Comparison of ENCODE assay signal across 31 mouse cellular contexts in the genomic region with DNA sequence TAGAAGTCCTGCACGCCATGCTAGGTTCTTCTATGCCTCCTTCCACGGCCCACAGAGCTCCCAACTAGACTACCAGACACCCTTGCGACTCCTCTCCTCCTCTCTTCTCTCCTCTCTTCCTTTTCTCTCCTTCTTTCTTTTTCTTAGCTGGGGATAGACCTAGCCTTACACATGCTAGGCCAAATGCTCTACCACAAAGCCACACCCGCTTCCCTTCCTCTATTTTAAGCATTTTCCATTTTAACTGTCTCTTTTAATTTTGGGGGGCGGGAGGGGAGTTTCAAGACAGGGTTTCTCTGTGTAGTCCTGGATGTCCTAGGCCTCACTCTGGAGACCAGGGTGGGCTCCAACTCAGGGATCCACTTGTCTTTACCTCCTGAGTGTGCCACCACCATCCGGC. TPM values are rescaled to one million over a fixed set of nuclear protein-coding genes. Genes with fewer than 3 reads are reported as not detected.
DNase-seq lines count a peak whose midpoint lies in the region; ATAC-seq and TF ChIP-seq lines count a peak whose summit lies in the region.
"Had no signal": no experiment of that assay in that cellular context is flagged by ENCODE, and none has a peak within 500 bp of the region (broad histone marks: within the 10 kb centered on the region; RNA-seq: fewer than 3 reads in every experiment).

No protein-coding gene starts in this region.

- H3K9ac ChIP-seq in MEL (ENCODE audit: control insufficient read depth, low read depth, low read length, poor library complexity, severe bottlenecking) = peak overlapping the region; percentile 10
- H3K9ac ChIP-seq: embryonic facial prominence, embryonic 15.5 days; forebrain, embryonic 12.5 days; forebrain, postnatal 0 days; heart, embryonic 13.5 days; hindbrain, embryonic 15.5 days; limb, embryonic 13.5 days; liver, embryonic 15.5 days had no signal

- H3K36me3 ChIP-seq in thymus, adult 2 months (ENCODE audit: control insufficient read depth, insufficient read depth, low read length) = no peaks in the 10 kb centered on the region
- H3K36me3 ChIP-seq in MEL (ENCODE audit: control insufficient read depth in 1 of 2, insufficient read depth in 2 of 2, low read length in 2 of 2) = peaks cover 0 to 25% of the 10 kb centered on the region in 2 experiments; a peak in 2 of 4 replicates
- H3K36me3 ChIP-seq: embryonic facial prominence, embryonic 10.5 days; embryonic facial prominence, embryonic 15.5 days; forebrain, embryonic 12.5 days; heart, embryonic 13.5 days; hindbrain, embryonic 15.5 days; limb, embryonic 13.5 days; liver, embryonic 15.5 days; midbrain, embryonic 10.5 days had no signal

- no peak overlapping the region for H3K4me3 ChIP-seq in thymus, adult 2 months (ENCODE audit: control insufficient read depth, insufficient read depth, low read length)
- no peak overlapping the region for H3K4me3 ChIP-seq in MEL (ENCODE audit: control insufficient read depth in 1 of 2, insufficient read depth in 1 of 2, low read depth in 2 of 2, low read length in 2 of 2)
- H3K4me3 ChIP-seq: embryonic facial prominence, embryonic 10.5 days; embryonic facial prominence, embryonic 15.5 days; forebrain, embryonic 12.5 days; heart, embryonic 13.5 days; hindbrain, embryonic 15.5 days; layer of hippocampus, adult 2 months; left cerebral cortex, adult 2 months; limb, embryonic 13.5 days; liver, embryonic 15.5 days; midbrain, embryonic 10.5 days had no signal

- peaks cover 42% of the 10 kb centered on the region for H3K4me1 ChIP-seq in thymus, adult 2 months (replicated peaks; ENCODE audit: control insufficient read depth, insufficient read depth, low read length)
- H3K4me1 ChIP-seq in MEL (ENCODE audit: control insufficient read depth in 1 of 2, insufficient read depth in 2 of 2, low read length in 2 of 2) = peaks cover 20 to 32% of the 10 kb centered on the region in 2 experiments

- no peak for TF ChIP-seq CTCF in thymus, adult 2 months (IDR thresholded peaks at IDR 0.05; ENCODE audit: borderline replicate concordance, control insufficient read depth, extremely low read depth, insufficient read depth, low read length, poor library complexity)
- no peak for TF ChIP-seq CTCF in MEL (IDR thresholded peaks at IDR 0.05 in 2 of 3, conservative IDR thresholded peaks at IDR 0.05 in 1 of 3; ENCODE audit: control insufficient read depth in 1 of 3, insufficient read depth in 1 of 3, low read depth in 2 of 3, low read length in 3 of 3, poor library complexity in 1 of 3, severe bottlenecking in 1 of 3)

- no peak for TF ChIP-seq POLR2A in thymus, adult 2 months (IDR thresholded peaks at IDR 0.05; ENCODE audit: control insufficient read depth, extremely low read depth, insufficient read depth, low read length, poor library complexity)
- TF ChIP-seq POLR2A in MEL (IDR thresholded peaks at IDR 0.05; ENCODE audit: control insufficient read depth in 1 of 2, insufficient read depth in 1 of 2, low read depth in 1 of 2, low read length in 2 of 2, poor library complexity in 1 of 2) = no peak

- H3K79me2 ChIP-seq in MEL (ENCODE audit: control insufficient read depth, insufficient read depth, low read length, poor library complexity) = peaks cover 22% of the 10 kb centered on the region

- no peaks in the 10 kb centered on the region for H3K27me3 ChIP-seq in thymus, adult 2 months (ENCODE audit: control insufficient read depth, insufficient read depth, low read length)
- no peaks in the 10 kb centered on the region for H3K27me3 ChIP-seq in MEL (ENCODE audit: control insufficient read depth in 1 of 2, insufficient read depth in 2 of 2, low read length in 2 of 2)
- H3K27me3 ChIP-seq: embryonic facial prominence, embryonic 15.5 days; heart, embryonic 13.5 days; hindbrain, embryonic 15.5 days; limb, embryonic 13.5 days; liver, embryonic 15.5 days had no signal

- 0 out of 2 replicates have a peak, but pooled peaks have one; percentile 12 for ATAC-seq in common myeloid progenitor, adult 5-6 weeks (replicated peaks; ENCODE audit: low read depth, poor library complexity, severe bottlenecking)
- no peak for ATAC-seq in megakaryocyte-erythroid progenitor cell, adult 5-6 weeks (replicated peaks; ENCODE audit: low FRiP score, low TSS enrichment, poor library complexity, severe bottlenecking)
- ATAC-seq: forebrain, postnatal 0 days; midbrain, embryonic 16.5 days had no signal

- peak; percentile 40 to 58; a peak in 3 of 4 replicates for TF ChIP-seq EP300 in MEL (IDR thresholded peaks at IDR 0.05; ENCODE audit: low read depth in 1 of 2, low read length in 2 of 2)

- TF ChIP-seq RAD21 in MEL (IDR thresholded peaks at IDR 0.05; ENCODE audit: low read depth, low read length) = no peak

- peak overlapping the region; percentile 89 for H3K27ac ChIP-seq in thymus, adult 2 months (ENCODE audit: control insufficient read depth, insufficient read depth, low read length)
- peak overlapping the region; percentile 37 for H3K27ac ChIP-seq in MEL (ENCODE audit: control insufficient read depth, low read depth, low read length)
- H3K27ac ChIP-seq: embryonic facial prominence, embryonic 10.5 days; embryonic facial prominence, embryonic 15.5 days; forebrain, embryonic 12.5 days; heart, embryonic 13.5 days; hindbrain, embryonic 15.5 days; layer of hippocampus, adult 2 months; left cerebral cortex, adult 2 months; limb, embryonic 13.5 days; liver, embryonic 15.5 days; midbrain, embryonic 10.5 days had no signal

- WGBS in thymus, adult 2 months = 21% methylated on average over 6 of the region's 6 CpGs

- DNase-seq in thymus, adult 2 months = no peak
- DNase-seq in thymus, postnatal 4 days = no peak
- DNase-seq in MEL (ENCODE audit: low read depth, low spot score) = peak; percentile 84
- no peak for DNase-seq in frontal cortex, postnatal 36 days (ENCODE audit: low spot score in 2 of 2)
- DNase-seq: adrenal gland, postnatal 36 days; cerebellum, adult 2 months; cerebellum, postnatal 14 days; forebrain, postnatal 0 days; gastrocnemius, postnatal 10 days; heart, postnatal 10 days; kidney, adult 2 months; kidney, postnatal 36 days; lung, postnatal 36 days had no signal

- no peaks in the 10 kb centered on the region for H3K9me3 ChIP-seq in MEL (replicated peaks; ENCODE audit: insufficient read depth, low read length)
- H3K9me3 ChIP-seq: embryonic facial prominence, embryonic 10.5 days; embryonic facial prominence, embryonic 15.5 days; forebrain, embryonic 12.5 days; G1E; heart, embryonic 13.5 days; hindbrain, embryonic 15.5 days; liver, embryonic 15.5 days; midbrain, embryonic 10.5 days had no signal

TF ChIP-seq in MEL, 35 proteins besides CTCF, POLR2A, EP300 and RAD21 (continues in another document):
- TF ChIP-seq MAZ (IDR thresholded peaks at IDR 0.05; ENCODE audit: low read depth, low read length) = peak; percentile 65; the same call in 1 of the 2 replicates
- TF ChIP-seq MAX (IDR thresholded peaks at IDR 0.05; ENCODE audit: low read length) = no peak
- no peak for TF ChIP-seq MYB (IDR thresholded peaks at IDR 0.05; ENCODE audit: low read depth, low read length)
- TF ChIP-seq TCF12 (IDR thresholded peaks at IDR 0.05; ENCODE audit: low read depth, low read length) = 0 out of 2 replicates have a peak, but pooled peaks have one; percentile 37
- TF ChIP-seq E2F4 (IDR thresholded peaks at IDR 0.05; ENCODE audit: borderline replicate concordance, low read depth, low read length) = no peak
- TF ChIP-seq MXI1 (IDR thresholded peaks at IDR 0.05; ENCODE audit: low read depth, low read length) = peak; percentile 76

RNA-seq across cellular contexts. Expression of gene Slc44a2, which starts 1.7 kb away (rescaled TPM):
- polyA plus RNA-seq in thymus, adult 2 months (2012; rRNA removed) = 477 and 505 TPM in 2 replicates
- total RNA-seq in MEL (2012; rRNA removed) = 27.3 and 30.7 TPM in 2 replicates
- polyA plus RNA-seq in MEL (2012; ENCODE audit: insufficient read depth in 1 of 2, insufficient read length in 2 of 2, low read depth in 1 of 2, low replicate concordance in 2 of 2, missing spikeins in 1 of 2) = 100 to 1,000 TPM in 1 of 2 experiments, not detected in 1; 121 TPM
- 76.6 and 80.6 TPM in 2 replicates for total RNA-seq in common myeloid progenitor, adult 5-6 weeks (2017)
- total RNA-seq in megakaryocyte-erythroid progenitor cell, adult 5-6 weeks (2014; fragmentation: Nextera tagmentation) = 25.8 and 30.7 TPM in 2 replicates
- 22.6 and 23.7 TPM in 2 replicates for total RNA-seq in megakaryocyte-erythroid progenitor cell, adult 5-6 weeks (2017)

RNA-seq across cellular contexts. Expression of gene Ap1m2, which starts 6.7 kb away (rescaled TPM):
- 9.6 and 11.1 TPM in 2 replicates for polyA plus RNA-seq in thymus, adult 2 months (2012; rRNA removed)
- total RNA-seq in MEL (2012; rRNA removed) = 0.52 and 0.73 TPM in 2 replicates
- polyA plus RNA-seq in MEL (2012; ENCODE audit: insufficient read depth in 1 of 2, insufficient read length in 2 of 2, low read depth in 1 of 2, low replicate concordance in 2 of 2, missing spikeins in 1 of 2) = 1 to 10 TPM in 1 of 2 experiments, not detected in 1; 1.0 TPM
- total RNA-seq in common myeloid progenitor, adult 5-6 weeks (2017) = 0.37 and 2.5 TPM in 2 replicates
- total RNA-seq in megakaryocyte-erythroid progenitor cell, adult 5-6 weeks (2014; fragmentation: Nextera tagmentation) = 0.42 TPM in 1 of 2 replicates, not detected in the other
- total RNA-seq in megakaryocyte-erythroid progenitor cell, adult 5-6 weeks (2017) = not detected in 2 replicates
- total RNA-seq: adrenal gland, adult 18-20 months; adrenal gland, postnatal 36 days; gastrocnemius, postnatal 10 days; heart, adult 8-10 months; heart, postnatal 10 days; hematopoietic stem cell, adult 5-6 weeks had no signal
- polyA plus RNA-seq: C2C12, G1E had no signal

RNA-seq across cellular contexts. Expression of gene Cdkn2d, which starts 27.6 kb away (rescaled TPM):
- polyA plus RNA-seq in thymus, adult 2 months (2012; rRNA removed) = 319 and 330 TPM in 2 replicates
- total RNA-seq in MEL (2012; rRNA removed) = 40.1 and 55.2 TPM in 2 replicates
- 10 to 100 TPM in 1 of 2 experiments, not detected in 1; 67.9 TPM for polyA plus RNA-seq in MEL (2012; ENCODE audit: insufficient read depth in 1 of 2, insufficient read length in 2 of 2, low read depth in 1 of 2, low replicate concordance in 2 of 2, missing spikeins in 1 of 2)
- 8.4 and 25.3 TPM in 2 replicates for total RNA-seq in common myeloid progenitor, adult 5-6 weeks (2017)
- 5.7 and 7.4 TPM in 2 replicates for total RNA-seq in megakaryocyte-erythroid progenitor cell, adult 5-6 weeks (2014; fragmentation: Nextera tagmentation)
- total RNA-seq in megakaryocyte-erythroid progenitor cell, adult 5-6 weeks (2017) = 8.5 and 11.3 TPM in 2 replicates

RNA-seq across cellular contexts. Expression of gene Kri1, which starts 31.0 kb away (rescaled TPM):
- 56.5 and 57.9 TPM in 2 replicates for polyA plus RNA-seq in thymus, adult 2 months (2012; rRNA removed)
- total RNA-seq in MEL (2012; rRNA removed) = 175 and 199 TPM in 2 replicates
- polyA plus RNA-seq in MEL (2012; ENCODE audit: insufficient read depth in 1 of 2, insufficient read length in 2 of 2, low read depth in 1 of 2, low replicate concordance in 2 of 2, missing spikeins in 1 of 2) = 100 to 1,000 TPM in 1 of 2 experiments, 10 to 100 TPM in 1; 76.1 to 233 TPM
- 55.2 and 64.0 TPM in 2 replicates for total RNA-seq in common myeloid progenitor, adult 5-6 weeks (2017)
- total RNA-seq in megakaryocyte-erythroid progenitor cell, adult 5-6 weeks (2014; fragmentation: Nextera tagmentation) = 50.7 and 81.7 TPM in 2 replicates
- 55.3 and 86.3 TPM in 2 replicates for total RNA-seq in megakaryocyte-erythroid progenitor cell, adult 5-6 weeks (2017)

RNA-seq across cellular contexts. Expression of gene Ilf3, which starts 48.9 kb away (rescaled TPM):
- 151 and 157 TPM in 2 replicates for polyA plus RNA-seq in thymus, adult 2 months (2012; rRNA removed)
- 210 and 235 TPM in 2 replicates for total RNA-seq in MEL (2012; rRNA removed)
- polyA plus RNA-seq in MEL (2012; ENCODE audit: insufficient read depth in 1 of 2, insufficient read length in 2 of 2, low read depth in 1 of 2, low replicate concordance in 2 of 2, missing spikeins in 1 of 2) = 100 to 1,000 TPM in 1 of 2 experiments, 10 to 100 TPM in 1; 67.4 to 519 TPM
- 73.7 and 95.9 TPM in 2 replicates for total RNA-seq in common myeloid progenitor, adult 5-6 weeks (2017)
- total RNA-seq in megakaryocyte-erythroid progenitor cell, adult 5-6 weeks (2014; fragmentation: Nextera tagmentation) = 76.3 and 86.0 TPM in 2 replicates
- 67.3 and 88.4 TPM in 2 replicates for total RNA-seq in megakaryocyte-erythroid progenitor cell, adult 5-6 weeks (2017)
